Mouse (Mus musculus) olfactory bulb, adult 2 months (tissue): Measurements from ENCODE around the gene Rc3h2.

ENCODE experiments used
- CTCF ChIP-seq: fragments of 200-500 bp; IDR thresholded peaks from 2 replicates; pipeline ENCODE4 v1.5.1; 2012; ENCODE audit warnings: low read depth, mild to moderate bottlenecking, low read length, moderate library complexity; ENCODE audit not compliant: insufficient read depth
- POLR2A ChIP-seq: fragments of 200-500 bp; IDR thresholded peaks from 2 replicates; pipeline ENCODE4 v1.6.1; 2012; ENCODE audit warnings: mild to moderate bottlenecking, low read depth, low read length, moderate library complexity; ENCODE audit not compliant: insufficient read depth

DNA sequence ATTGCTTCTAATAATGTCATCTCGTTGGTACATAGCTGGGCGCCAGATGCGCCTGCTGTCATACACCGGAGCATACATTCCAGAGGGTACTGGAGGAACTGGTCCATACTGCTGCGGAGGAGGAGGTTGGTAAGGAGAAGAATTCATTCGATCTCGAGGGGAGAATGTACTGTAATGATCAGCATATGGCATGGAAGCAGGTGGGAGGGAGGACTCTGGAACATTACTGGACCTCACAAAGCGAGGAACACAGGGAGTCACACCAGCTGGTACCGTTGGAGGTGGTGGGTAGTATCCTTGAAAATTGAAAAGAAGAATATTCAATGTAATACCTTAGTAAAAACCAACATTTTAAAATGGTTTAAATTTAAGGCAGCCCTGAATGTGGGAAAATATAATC, 39.8 kb downstream of the Rc3h2 start:
- TF ChIP-seq POLR2A = no peak
- no peak for TF ChIP-seq CTCF
